Mouse (Mus musculus) granulocyte monocyte progenitor cell, adult 5-6 weeks (primary cell): ENCODE measurements around the gene Itga9. TPM values are rescaled to one million over a fixed set of nuclear protein-coding genes. Genes with fewer than 3 reads are reported as not detected.

Source experiments
- ATAC-seq: replicated peaks from 2 replicates; pipeline ENCODE4 v1.8.0; 2016; ENCODE audit warnings: mild to moderate bottlenecking, moderate TSS enrichment, inconsistent platforms; ENCODE audit not compliant: poor library complexity, severe bottlenecking
- total RNA-seq, 2 experiments: library from RNA; stranded (forward) in 1 of 2; stranded (reverse) in 1 of 2; fragments of 200-712, 200-1000 nt in 1 of 2; fragments of >200 nt in 1 of 2; fragmentation: Nextera tagmentation in 1 of 2; gene quantifications; 2 replicates each; pipeline ENCODE4 v1.2.3; 2014 to 2017

Itga9 gene
- total RNA-seq, 2 experiments from 2014 or later, result 0.26 TPM; not detected in 1

- no peak for ATAC-seq
Measured at GRCm38 (mm10) chr9:118928656-118929055, 322.2 kb downstream of the Itga9 start.

- no peak for ATAC-seq
Measured at GRCm38 (mm10) chr9:118930611-118931010, 324.1 kb downstream of the Itga9 start.

DNA sequence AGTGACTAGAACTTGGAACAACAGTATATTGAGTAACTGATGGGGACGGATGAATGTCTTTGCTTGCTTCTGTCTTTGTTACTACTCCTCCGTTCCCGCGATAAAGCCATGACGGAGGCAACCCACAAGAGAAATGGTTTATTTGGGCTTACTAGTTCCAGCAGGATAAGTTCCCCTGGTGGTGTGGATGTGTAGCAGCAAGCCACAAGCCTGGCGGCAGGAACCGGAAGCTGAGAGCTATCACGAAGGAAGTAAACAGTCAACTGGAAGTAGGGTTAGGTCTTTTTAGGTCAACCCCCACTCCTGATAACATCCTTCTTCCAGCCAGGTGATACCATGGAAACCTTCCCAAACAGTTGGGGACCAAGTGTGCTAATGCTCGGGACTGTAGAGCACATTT, 327.3 kb downstream of the Itga9 start:
- no peak for ATAC-seq

DNA sequence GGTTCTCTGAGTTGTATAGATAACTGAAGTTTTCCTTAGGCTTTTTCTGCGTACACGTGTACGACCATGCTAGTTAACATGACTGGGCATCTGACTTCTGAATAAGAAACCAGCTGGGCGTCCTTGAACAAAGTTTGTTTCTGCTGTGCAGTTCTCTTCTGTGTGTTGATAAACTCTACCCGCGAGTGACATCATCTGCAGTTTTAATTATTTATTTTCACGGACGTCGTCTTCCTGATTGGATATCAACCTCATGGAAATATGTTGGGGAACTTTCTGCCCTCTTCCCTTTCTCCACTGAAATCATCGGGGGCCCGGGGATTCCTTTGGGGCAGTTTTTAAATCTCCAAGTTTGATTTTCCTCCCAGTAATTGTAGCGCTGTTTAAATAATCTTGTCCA, 327.8 kb downstream of the Itga9 start:
- no peak for ATAC-seq

GRCm38 (mm10) chr9:118935098-118935497, 328.6 kb downstream of the Itga9 start:
- no peak for ATAC-seq

GRCm38 (mm10) chr9:118936071-118936470, 329.6 kb downstream of the Itga9 start:
- ATAC-seq, result no peak

DNA sequence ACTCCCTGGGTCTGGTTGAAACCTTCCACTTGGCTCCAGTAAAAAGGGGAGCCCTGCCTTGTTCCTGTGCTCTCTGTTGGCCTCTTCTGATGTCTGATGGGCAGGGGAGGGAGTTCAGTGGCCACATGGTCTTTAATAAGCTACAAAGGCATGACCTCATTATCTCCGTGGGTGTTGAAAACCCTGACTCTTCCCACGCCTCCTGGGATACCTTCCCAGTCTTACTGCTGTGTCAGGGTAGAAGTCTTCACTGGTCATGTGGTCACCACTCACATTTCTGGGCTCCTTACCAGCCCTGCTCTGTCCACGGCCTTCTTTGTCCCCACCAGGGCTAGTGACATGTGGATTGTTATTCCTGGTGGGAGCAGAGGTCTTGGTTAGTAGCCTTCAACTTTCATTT, 331.0 kb downstream of the Itga9 start:
- no peak for ATAC-seq

DNA sequence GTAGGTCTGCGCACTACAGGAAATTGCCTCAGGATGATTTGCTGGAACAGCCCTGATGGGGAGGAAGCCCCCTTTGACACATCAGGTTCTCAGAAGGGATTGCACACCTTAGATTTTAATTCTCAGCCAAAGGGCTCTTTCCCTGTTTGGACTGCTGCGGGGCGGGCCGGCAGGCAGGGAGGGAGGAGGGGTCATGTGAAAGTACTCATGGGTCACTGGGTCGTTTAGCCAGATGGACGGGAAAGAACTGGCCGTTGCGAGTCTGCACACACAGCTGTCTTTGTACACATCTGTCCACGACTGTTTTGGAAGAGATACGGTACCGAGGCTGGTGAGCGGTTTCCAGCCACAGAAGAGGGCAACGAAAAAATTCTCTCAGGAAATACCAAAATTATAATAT, 332.9 kb downstream of the Itga9 start:
- no peak for ATAC-seq

- ATAC-seq, result no peak
Measured at GRCm38 (mm10) chr9:118939831-118940230, 333.3 kb downstream of the Itga9 start.

- no peak for ATAC-seq
Measured at GRCm38 (mm10) chr9:118940591-118941207, 334.2 kb downstream of the Itga9 start.

GRCm38 (mm10) chr9:118942030-118942429, 335.5 kb downstream of the Itga9 start:
- no peak for ATAC-seq

GRCm38 (mm10) chr9:118943941-118944340, 337.5 kb downstream of the Itga9 start:
- ATAC-seq, result no peak

- no peak for ATAC-seq
Measured at GRCm38 (mm10) chr9:118944388-118944787, 337.9 kb downstream of the Itga9 start.

GRCm38 (mm10) chr9:118948486-118948885, 342.0 kb downstream of the Itga9 start:
- no peak for ATAC-seq

DNA sequence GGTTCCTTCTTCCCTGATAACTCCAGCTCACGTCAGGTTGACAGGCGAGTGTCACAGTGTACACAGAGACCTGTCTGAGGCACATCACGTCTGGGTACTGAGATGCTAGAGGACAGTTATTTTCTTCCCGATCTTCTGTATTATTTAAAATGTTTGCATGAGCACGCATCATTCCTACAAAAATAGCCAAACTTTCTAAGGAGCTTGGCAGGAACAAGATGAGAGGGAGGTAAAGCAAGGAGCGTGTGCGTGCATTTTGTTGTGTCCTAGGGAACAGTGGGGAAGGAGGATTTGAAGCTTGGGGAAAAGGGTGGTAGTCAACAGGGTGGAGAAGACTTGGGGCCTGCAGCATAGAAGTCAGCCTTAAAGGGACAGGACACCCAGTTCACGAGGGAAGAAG, 342.6 kb downstream of the Itga9 start:
- ATAC-seq, result no peak

DNA sequence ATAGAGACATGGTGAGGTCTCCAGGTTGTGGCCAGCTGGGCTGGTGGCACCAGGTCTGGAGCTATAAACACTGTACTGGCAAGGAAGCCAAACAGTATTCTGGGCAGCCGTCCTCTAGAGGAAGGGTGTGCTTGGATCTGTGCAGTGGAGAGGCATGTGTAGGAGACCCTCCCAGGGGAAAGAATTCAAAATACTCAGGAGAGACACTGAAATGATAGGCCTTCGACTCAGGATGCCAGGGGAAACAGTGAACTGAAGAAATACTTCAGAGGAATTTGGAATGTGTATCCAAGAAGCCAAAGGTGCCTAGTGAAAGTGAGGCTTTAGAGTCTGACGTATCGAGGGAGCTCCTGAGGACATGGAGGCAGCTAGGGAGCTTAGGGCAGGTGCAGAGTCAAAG, 343.2 kb downstream of the Itga9 start:
- no peak for ATAC-seq

DNA sequence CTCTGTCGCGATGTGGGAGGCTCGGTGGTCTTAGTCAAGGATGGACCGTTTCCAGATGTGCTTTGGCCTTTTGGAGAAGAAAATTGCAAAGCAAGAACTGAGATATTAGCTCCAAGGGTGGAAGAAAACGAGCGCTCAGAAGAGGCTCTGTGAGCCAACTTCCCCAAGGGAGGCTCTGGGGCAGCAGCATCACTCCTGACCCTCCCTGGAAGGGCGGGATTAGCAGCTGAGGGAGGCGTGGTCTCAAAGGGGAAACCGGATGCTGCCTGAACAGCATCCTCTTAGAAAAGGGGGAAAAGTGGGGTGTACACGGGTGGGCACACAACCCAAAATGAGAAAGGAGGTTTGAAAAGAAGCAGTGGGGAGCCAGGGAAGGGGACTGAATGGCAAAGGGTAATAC, 343.6 kb downstream of the Itga9 start:
- peak; percentile 66 for ATAC-seq

Other genes with a start within 250 kb of the Itga9 start
- not detected in 2 replicates for gene Eomes, start 128.5 kb upstream of the Itga9 start, total RNA-seq (2014; fragmentation: Nextera tagmentation)
- gene Eomes, start 128.5 kb upstream of the Itga9 start, total RNA-seq (2017), result not detected in 2 replicates
- gene Golga4, start 100.4 kb upstream of the Itga9 start, total RNA-seq (2014; fragmentation: Nextera tagmentation), result 50.2 and 61.6 TPM in 2 replicates
- 69.4 and 82.7 TPM in 2 replicates for gene Golga4, start 100.4 kb upstream of the Itga9 start, total RNA-seq (2017)